Mouse (Mus musculus) heart, embryonic 15.5 days (tissue): ENCODE results near the gene Olfr467. TPM values are rescaled to one million over a fixed set of nuclear protein-coding genes. Genes with fewer than 3 reads are reported as not detected.
"Not testable (repeated sequence)": the region's sequence is repeated elsewhere in the genome, so short reads cannot be mapped to it uniquely, and the experiment has no call there.

Source experiments
- ATAC-seq: fragments of 200-750 bp; cut with Nextera tagmentation; replicated peaks from 2 replicates; pipeline ENCODE4 v1.8.0; 2017; ENCODE audit warnings: low read depth, moderate TSS enrichment; ENCODE audit not compliant: insufficient number of reproducible peaks, insufficient read depth, low FRiP score
- H3K27ac ChIP-seq: fragments of 300-500 bp; sonication (generic); 2 replicates; pipeline ENCODE4 v1.5.1; 2015; ENCODE audit warnings: mild to moderate bottlenecking, inconsistent platforms
- H3K27me3 ChIP-seq: fragments of 300-500 bp; sonication (generic); 2 replicates; pipeline ENCODE4 v1.6.1; 2015; ENCODE audit warnings: inconsistent platforms
- H3K36me3 ChIP-seq: fragments of 300-500 bp; sonication (generic); 2 replicates; pipeline ENCODE4 v1.6.1; 2015; ENCODE audit warnings: mild to moderate bottlenecking, inconsistent platforms
- H3K4me1 ChIP-seq: fragments of 300-500 bp; sonication (generic); replicated peaks from 2 replicates; pipeline ENCODE4 v1.6.1; 2015; ENCODE audit warnings: inconsistent platforms
- H3K4me2 ChIP-seq: fragments of 300-500 bp; sonication (generic); 2 replicates; pipeline ENCODE4 v1.6.1; 2015; ENCODE audit warnings: inconsistent platforms, mild to moderate bottlenecking, moderate library complexity
- H3K4me3 ChIP-seq: fragments of 300-500 bp; sonication (generic); 2 replicates; pipeline ENCODE4 v1.5.1; 2015; ENCODE audit warnings: mild to moderate bottlenecking, inconsistent platforms
- H3K9ac ChIP-seq: fragments of 300-500 bp; sonication (generic); 2 replicates; pipeline ENCODE4 v1.6.1; 2015; ENCODE audit warnings: mild to moderate bottlenecking, inconsistent platforms
- H3K9me3 ChIP-seq: fragments of 300-500 bp; sonication (generic); replicated peaks from 2 replicates; pipeline ENCODE4 v1.6.1; 2016; ENCODE audit warnings: inconsistent platforms
- WGBS: fragments of 180-500 bp; shearing (Covaris S2); methylation state at CpG from one replicate; pipeline ENCODE4 v1.1.7; 2015; ENCODE audit warnings: mixed read lengths; 5-methylcytosine and 5-hydroxymethylcytosine counted together
- polyA plus RNA-seq: library from polyadenylated mRNA; unstranded; fragments of >200 nt; fragmentation: Nextera tagmentation; extraction: Ambion mirVana; gene quantifications from 2 replicates; pipeline ENCODE4 v1.2.1, GENCODE M21; 2015

The Olfr467 gene
- polyA plus RNA-seq = not detected in 2 replicates

DNA sequence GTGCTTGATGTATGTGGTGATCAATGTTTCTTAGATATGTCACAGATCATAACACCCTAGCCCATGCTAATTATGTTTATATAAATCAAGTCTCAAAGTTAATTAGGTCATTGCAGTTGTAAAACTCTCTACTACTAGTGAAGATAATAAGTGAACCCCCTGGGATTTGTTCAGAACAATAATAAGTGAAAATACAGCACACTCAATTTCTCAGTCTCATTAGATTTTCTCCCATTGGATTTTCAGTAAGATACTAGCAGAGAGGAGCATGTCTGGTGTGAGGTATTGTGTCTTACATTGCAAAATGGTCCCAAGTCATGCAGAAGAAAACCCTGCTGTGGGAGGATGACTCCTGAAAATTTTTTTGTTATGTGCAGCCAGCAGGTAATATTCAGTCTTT lies at the start of gene Olfr467:
Olfr467 (plus strand) TSS at position 301 of the 400 bp plus-strand sequence.
- no peaks in the 10 kb centered on the region for H3K27me3 ChIP-seq
- no peaks in the 10 kb centered on the region for H3K4me1 ChIP-seq
- no peak within 1 kb of the TSS for H3K27ac ChIP-seq
- no peaks in the 10 kb centered on the region for H3K9me3 ChIP-seq
- H3K4me2 ChIP-seq = no peak within 1 kb of the TSS
- no peak within 1 kb of the TSS for H3K4me3 ChIP-seq
- no peak for ATAC-seq
- H3K9ac ChIP-seq = no peak within 1 kb of the TSS
- H3K36me3 ChIP-seq = no peaks in the 10 kb centered on the region

DNA sequence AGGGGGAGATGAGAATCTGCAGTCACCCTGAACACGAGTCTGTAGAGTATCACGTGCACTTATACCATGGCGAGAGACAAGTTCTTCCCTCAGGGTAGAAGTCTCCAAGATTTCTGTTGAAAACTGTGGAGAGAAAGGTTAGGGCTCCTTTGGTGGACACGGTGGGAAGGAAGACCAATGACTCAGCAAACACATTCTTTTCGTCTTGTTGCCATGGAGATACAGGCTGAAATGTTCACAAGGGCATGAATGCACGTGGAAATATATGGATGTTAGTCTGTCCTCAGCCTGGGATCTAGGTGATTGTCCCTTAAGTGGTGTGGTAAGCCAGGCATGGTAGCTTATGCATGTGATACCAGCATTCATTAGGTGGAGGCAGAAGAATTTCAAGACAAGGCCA lies 41.3 kb upstream of the Olfr467 start:
- no peaks in the 10 kb centered on the region for H3K36me3 ChIP-seq
- no peak overlapping the region for H3K4me3 ChIP-seq
- H3K9ac ChIP-seq = no peak overlapping the region
- no peaks in the 10 kb centered on the region for H3K4me1 ChIP-seq
- no peak for ATAC-seq
- H3K4me2 ChIP-seq = no peak overlapping the region
- H3K27ac ChIP-seq = no peak overlapping the region
- H3K27me3 ChIP-seq = no peaks in the 10 kb centered on the region
- 55% methylated on average over 6 of the region's 6 CpGs for WGBS
- no peaks in the 10 kb centered on the region for H3K9me3 ChIP-seq

DNA sequence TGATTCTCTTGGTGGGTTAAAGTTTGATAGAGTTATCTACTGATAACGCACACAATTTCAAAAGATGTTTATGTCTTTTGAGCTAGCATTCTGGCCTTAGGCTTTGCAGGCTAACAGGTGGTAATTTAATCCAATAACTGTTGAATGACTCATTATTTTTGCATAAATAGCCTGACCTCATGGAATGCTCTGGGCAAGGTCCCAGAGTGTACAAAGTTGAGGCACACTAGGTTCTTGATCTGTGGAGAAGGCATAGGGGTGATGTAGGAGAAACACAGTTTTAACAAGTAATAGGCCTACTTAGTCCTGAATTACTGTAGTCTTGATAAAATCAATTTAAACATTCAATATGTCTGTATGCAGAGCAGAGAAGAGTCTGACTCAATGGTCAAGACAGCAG lies 33.8 kb upstream of the Olfr467 start:
- H3K4me1 ChIP-seq = peaks cover 2% of the 10 kb centered on the region; the same call in 1 of the 2 replicates
- H3K4me2 ChIP-seq = no peak overlapping the region
- H3K36me3 ChIP-seq = no peaks in the 10 kb centered on the region
- WGBS = 45% methylated on average over 1 of the region's 1 CpGs
- H3K9ac ChIP-seq = no peak overlapping the region
- no peaks in the 10 kb centered on the region for H3K9me3 ChIP-seq
- H3K27me3 ChIP-seq = peaks cover 2% of the 10 kb centered on the region; the same call in 1 of the 2 replicates
- no peak overlapping the region for H3K4me3 ChIP-seq
- no peak overlapping the region for H3K27ac ChIP-seq
- ATAC-seq = no peak

DNA sequence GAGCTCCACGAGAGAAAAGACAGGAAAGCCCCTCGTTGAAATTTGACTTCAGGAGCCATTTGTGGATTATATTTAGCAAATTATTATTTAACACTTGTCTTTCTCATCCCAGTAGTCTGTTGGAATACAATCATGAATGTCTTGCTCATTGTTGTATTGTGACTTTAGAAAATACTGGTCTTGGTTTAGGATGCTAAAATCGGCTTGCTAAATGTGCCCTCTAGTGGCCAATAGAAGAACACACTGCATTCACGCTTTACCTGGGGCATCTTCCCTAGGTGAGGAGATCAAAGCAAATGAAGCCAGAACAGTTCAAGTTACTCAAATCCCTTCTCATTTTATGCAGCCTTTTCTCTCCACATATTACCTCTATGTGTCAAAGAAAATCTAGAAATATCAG lies 32.5 kb upstream of the Olfr467 start:
- Histone ChIP-seq H3K4me2 (no peak overlapping the region), H3K36me3 (no peaks in the 10 kb centered on the region), H3K4me1 (peaks cover 2% of the 10 kb centered on the region; the same call in 1 of the 2 replicates), H3K4me3 (no peak overlapping the region), H3K27me3 (peaks cover 2% of the 10 kb centered on the region; the same call in 1 of the 2 replicates), H3K9ac (no peak overlapping the region), H3K27ac (no peak overlapping the region), H3K9me3 (no peaks in the 10 kb centered on the region)
- 38% methylated on average over 4 of the region's 4 CpGs for WGBS
- ATAC-seq = no peak

DNA sequence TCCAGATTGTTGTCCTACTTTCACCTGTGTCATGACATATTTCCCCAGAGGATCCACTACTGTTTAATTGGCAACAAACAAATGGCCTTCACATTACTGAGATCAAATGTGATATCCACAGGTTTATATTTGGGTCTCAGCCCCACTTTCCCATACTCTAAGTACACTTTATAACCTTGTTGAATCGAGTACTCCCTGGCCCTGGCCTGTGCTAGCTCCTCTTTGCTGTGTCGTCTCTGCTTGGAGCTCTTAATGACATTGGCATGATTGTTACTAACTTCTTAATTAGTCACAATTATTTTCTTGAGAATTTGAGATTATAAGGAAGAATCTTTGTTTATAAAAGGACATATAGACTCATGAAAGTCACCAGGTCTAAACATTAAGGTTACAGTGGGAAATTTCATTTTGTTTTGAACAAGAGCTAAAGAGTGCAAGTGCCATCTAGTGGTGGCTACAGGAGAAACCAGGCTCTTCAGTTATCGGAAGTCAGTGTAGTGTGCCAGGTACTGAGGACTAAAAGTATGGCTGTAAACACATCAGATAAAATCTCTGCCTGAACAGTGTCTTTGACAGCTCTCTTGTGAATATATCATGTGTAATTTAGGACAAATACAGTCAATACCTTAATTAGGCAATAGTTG lies 24.0 kb upstream of the Olfr467 start:
- WGBS = 53% methylated on average over 3 of the region's 3 CpGs
- no peak overlapping the region for H3K4me2 ChIP-seq
- no peak overlapping the region for H3K9ac ChIP-seq
- H3K27ac ChIP-seq = no peak overlapping the region
- no peak for ATAC-seq
- H3K9me3 ChIP-seq = no peaks in the 10 kb centered on the region
- H3K36me3 ChIP-seq = no peaks in the 10 kb centered on the region
- H3K27me3 ChIP-seq = no peaks in the 10 kb centered on the region
- H3K4me1 ChIP-seq = no peaks in the 10 kb centered on the region
- no peak overlapping the region for H3K4me3 ChIP-seq

DNA sequence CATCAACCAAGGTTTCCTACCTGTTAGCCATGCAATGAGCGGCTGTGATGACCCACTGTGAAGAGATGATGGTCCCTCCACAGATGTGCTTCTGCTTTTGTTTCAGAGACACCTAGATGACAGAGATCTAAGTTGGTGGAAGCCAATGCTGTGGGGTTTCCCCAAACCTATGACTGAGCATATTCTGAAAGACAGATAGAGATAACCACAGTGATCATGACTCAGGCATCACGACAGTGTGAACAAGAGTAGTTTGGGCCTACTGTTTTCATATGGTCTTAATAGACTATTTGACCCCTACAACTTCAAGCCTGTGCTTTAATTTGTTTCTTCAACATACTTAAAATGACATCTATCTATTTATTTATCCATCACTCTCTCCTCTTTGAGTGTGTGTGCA lies 15.6 kb upstream of the Olfr467 start:
- no peak overlapping the region for H3K4me3 ChIP-seq
- no peak overlapping the region for H3K9ac ChIP-seq
- H3K4me2 ChIP-seq = no peak overlapping the region
- H3K36me3 ChIP-seq = no peaks in the 10 kb centered on the region
- 66% methylated on average over 2 of the region's 2 CpGs for WGBS
- H3K27ac ChIP-seq = no peak overlapping the region
- H3K4me1 ChIP-seq = no peaks in the 10 kb centered on the region
- H3K27me3 ChIP-seq = no peaks in the 10 kb centered on the region
- no peak for ATAC-seq
- no peaks in the 10 kb centered on the region for H3K9me3 ChIP-seq

DNA sequence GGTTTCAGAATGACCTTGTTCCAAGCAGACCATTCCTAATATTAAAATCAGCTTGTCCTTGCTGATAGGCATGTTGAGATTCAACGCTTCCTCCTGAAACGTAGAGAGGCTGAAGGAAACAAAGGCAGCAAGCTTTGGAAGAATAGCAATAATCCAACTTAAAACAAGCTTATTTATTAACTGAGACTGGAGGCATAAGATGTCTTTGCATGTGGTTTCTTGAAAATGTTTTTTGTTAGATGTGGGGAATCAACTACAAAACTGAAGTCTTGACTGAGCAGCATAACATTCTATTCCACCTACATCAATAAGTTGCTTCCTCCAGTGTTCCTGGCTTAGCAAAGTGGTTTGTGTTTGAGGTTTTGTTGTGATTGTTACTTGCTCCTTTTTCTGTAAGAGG lies 11.0 kb upstream of the Olfr467 start, which contains the start of gene Ovch2:
Ovch2 (minus strand) TSS at position 101 of the 400 bp plus-strand sequence.
- Histone ChIP-seq H3K4me3 (no peak within 1 kb of the TSS), H3K9ac (no peak within 1 kb of the TSS), H3K9me3 (no peaks in the 10 kb centered on the region), H3K27me3 (no peaks in the 10 kb centered on the region), H3K4me1 (no peaks in the 10 kb centered on the region), H3K36me3 (no peaks in the 10 kb centered on the region), H3K27ac (no peak within 1 kb of the TSS), H3K4me2 (no peak within 1 kb of the TSS)
- no peak for ATAC-seq
- 80% methylated on average over 2 of the region's 2 CpGs for WGBS

DNA sequence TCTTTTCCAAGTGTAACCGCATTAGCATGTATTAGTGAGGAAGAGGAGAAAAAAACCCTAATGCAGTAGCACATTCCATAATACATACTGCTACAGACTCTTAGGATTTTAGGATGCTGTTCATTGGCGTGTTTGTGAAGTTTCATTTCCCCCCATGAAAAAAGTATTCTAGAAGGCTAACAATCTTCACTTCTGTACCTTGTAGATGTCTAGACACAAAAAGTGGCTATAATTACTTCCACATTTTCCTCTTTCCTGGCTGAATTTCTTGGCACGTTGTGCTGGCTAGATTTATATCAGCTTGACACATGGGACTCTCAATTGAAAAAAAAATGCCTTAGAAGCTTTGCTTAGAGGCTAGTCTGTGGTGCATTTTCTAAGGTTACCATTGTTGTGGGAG lies 9.9 kb upstream of the Olfr467 start:
- WGBS = 61% methylated on average over 3 of the region's 3 CpGs
- H3K27ac ChIP-seq = no peak overlapping the region
- no peak overlapping the region for H3K9ac ChIP-seq
- no peaks in the 10 kb centered on the region for H3K27me3 ChIP-seq
- no peak for ATAC-seq
- no peaks in the 10 kb centered on the region for H3K9me3 ChIP-seq
- no peak overlapping the region for H3K4me3 ChIP-seq
- H3K36me3 ChIP-seq = no peaks in the 10 kb centered on the region
- H3K4me2 ChIP-seq = no peak overlapping the region
- H3K4me1 ChIP-seq = no peaks in the 10 kb centered on the region

DNA sequence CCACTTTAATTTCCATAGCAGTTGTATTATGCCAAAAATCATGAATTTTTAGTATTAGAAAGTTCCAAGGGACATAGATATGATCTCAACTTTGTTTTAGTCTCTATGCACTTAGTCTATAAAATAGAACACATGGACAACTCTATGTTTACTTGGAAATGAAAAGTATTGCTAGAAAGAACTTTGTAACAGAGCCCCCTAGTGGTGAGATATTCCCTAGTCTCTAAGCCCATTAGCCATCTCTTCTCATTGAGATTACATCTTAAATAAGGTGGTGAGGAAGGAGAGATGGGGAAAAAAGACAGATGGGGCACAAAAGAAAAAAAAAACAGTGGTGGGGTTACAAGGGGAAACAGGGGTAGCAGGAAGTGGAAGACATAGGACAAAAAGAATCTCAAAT lies 7.4 kb downstream of the Olfr467 start:
- no peaks in the 10 kb centered on the region for H3K9me3 ChIP-seq
- H3K4me2 ChIP-seq = no peak overlapping the region
- no peak for ATAC-seq
- H3K27me3 ChIP-seq = no peaks in the 10 kb centered on the region
- H3K27ac ChIP-seq = no peak overlapping the region
- H3K4me1 ChIP-seq = no peaks in the 10 kb centered on the region
- H3K4me3 ChIP-seq = no peak overlapping the region
- H3K36me3 ChIP-seq = no peaks in the 10 kb centered on the region
- no peak overlapping the region for H3K9ac ChIP-seq

DNA sequence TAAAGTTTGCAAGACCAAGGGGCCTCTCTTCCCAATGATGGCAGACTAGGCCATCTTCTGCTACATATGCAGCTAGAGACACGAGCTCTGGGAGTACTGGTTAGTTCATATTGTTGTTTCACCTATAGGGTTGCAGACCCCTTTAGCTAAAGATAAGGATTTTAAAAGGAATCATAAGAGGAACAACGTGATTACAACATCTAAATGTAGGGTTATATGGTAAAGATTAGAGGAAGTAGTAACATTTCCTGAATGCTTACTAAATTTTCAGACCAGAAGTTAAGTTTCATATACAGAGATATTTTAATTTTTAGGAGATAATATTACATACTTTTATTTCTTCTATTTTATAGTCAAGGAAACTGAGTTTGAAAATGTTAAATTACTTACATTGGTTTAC lies 11.8 kb downstream of the Olfr467 start:
- WGBS = 48% methylated on average over 2 of the region's 2 CpGs
- not testable (repeated sequence) for H3K4me3 ChIP-seq

DNA sequence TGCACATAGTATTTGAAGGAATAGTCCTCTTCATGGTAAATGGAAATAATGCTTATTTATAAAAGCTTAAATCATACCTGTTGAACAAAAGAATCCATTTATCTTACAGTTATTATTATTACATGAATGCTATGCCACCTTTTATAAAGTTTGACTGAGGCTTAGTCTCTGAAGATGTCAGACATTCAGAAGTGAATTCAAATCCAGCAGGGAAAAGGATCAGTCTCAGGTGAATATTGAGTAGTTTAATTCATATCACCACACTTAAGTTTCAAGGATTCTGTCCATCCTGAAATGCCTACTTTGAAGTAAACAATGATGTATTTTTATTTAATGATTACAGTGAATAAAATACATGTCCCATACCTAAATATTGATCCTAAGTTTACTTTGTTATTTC lies 13.4 kb downstream of the Olfr467 start, which contains the start of gene Olfr469:
Olfr469 (minus strand) TSS at position 101 of the 400 bp plus-strand sequence.
- not testable (repeated sequence) for H3K4me1 ChIP-seq, H3K9me3 ChIP-seq, H3K36me3 ChIP-seq, ATAC-seq, H3K9ac ChIP-seq, H3K4me3 ChIP-seq, H3K4me2 ChIP-seq, H3K27me3 ChIP-seq, H3K27ac ChIP-seq

More for the DNA sequence above, 11.8 kb downstream of the Olfr467 start:
- H3K27ac ChIP-seq, ATAC-seq, H3K9me3 ChIP-seq, H3K9ac ChIP-seq, H3K4me2 ChIP-seq, H3K36me3 ChIP-seq, H3K27me3 ChIP-seq, H3K4me1 ChIP-seq: not testable (repeated sequence)

DNA sequence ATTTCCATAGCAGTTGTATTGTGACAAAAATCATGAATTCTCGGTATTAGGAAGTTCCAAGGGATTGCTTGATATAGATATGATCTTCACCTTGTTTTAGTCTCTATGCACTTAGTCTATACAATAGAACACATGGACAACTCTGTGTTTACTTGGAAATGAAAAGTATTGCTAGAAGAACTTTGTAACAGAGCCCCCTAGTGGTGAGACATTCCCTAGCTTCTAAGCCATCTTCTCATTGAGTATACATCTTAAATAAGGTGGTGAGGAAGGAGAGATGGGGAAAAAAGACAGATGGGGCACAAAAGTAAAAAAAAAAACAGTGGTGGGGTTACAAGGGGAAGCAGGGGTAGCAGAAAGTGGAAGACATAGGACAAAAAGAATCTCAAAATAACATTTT lies 29.7 kb downstream of the Olfr467 start:
- no peaks in the 10 kb centered on the region for H3K36me3 ChIP-seq
- no peak overlapping the region for H3K9ac ChIP-seq
- H3K27me3 ChIP-seq = no peaks in the 10 kb centered on the region
- WGBS = 58% methylated on average over 1 of the region's 1 CpGs
- H3K4me2 ChIP-seq = no peak overlapping the region
- no peaks in the 10 kb centered on the region for H3K9me3 ChIP-seq
- no peaks in the 10 kb centered on the region for H3K4me1 ChIP-seq
- H3K27ac ChIP-seq = no peak overlapping the region
- ATAC-seq = no peak
- H3K4me3 ChIP-seq = no peak overlapping the region
